In the genomic region with DNA sequence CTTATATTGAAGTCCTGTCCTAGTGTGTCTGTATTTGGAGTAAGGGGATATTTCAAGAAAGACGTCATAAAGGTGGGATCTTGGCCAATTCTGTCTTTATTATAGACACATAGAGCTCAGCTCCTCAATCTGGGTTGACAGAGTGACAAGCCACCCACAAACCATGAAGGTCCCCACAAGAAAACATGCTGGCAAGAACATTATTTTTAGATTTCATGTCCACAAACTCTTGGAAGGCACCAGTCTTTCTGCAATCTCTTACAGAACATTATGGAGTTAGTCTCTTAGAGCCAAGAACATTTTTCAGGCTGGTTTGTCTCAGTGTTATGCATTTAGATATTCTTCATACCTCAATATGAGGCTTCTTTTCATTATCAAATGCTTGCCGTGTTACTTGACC, we compare ENCODE assay signal across 18 mouse cellular contexts.
DNase-seq lines count a peak whose midpoint lies in the region; ATAC-seq lines count a peak whose summit lies in the region.
"Had no signal": no experiment of that assay in that cellular context is flagged by ENCODE, and none has a peak within 500 bp of the region (broad histone marks: within the 10 kb centered on the region; RNA-seq: fewer than 3 reads in every experiment).

No protein-coding gene starts in this region.

- peak; percentile 92 for ATAC-seq in frontal cortex, adult (ENCODE audit: low TSS enrichment)
- ATAC-seq: activated CD4-positive, CD25-positive, alpha-beta regulatory T cell, adult 4 months; CD4-positive, CD25-positive, alpha-beta regulatory T cell, adult 4 months; Patski had no signal

- no peak for DNase-seq in frontal cortex, postnatal 36 days (ENCODE audit: low spot score in 2 of 2)
- peak; percentile 14 for DNase-seq in brain, adult 2 months (ENCODE audit: low read depth, low spot score)
- no peak for DNase-seq in cerebellum, postnatal 14 days
- DNase-seq: adrenal gland, adult 2 months; adrenal gland, adult 8-10 months; adrenal gland, postnatal 10 days; adrenal gland, postnatal 14 days; adrenal gland, postnatal 25 days; adrenal gland, postnatal 36 days; B cell, adult 2 months; cerebellum, adult 11 months; cerebellum, adult 11-12 months; cerebellum, adult 18-20 months; cerebellum, adult 2 months had no signal
